Mouse (Mus musculus) megakaryocyte, embryonic 14.5 days (primary cell): ENCODE measurements around the gene Nt5e.

Source experiments
- FLI1 ChIP-seq: IDR thresholded peaks from 2 replicates; pipeline ENCODE4 v1.6.1; 2012; ENCODE audit warnings: low read length, inconsistent platforms, mixed read lengths
- GATA1 ChIP-seq: IDR thresholded peaks from 3 replicates; pipeline ENCODE4 v1.6.1; 2012; ENCODE audit warnings: mixed read lengths, low read length, inconsistent platforms, borderline replicate concordance

- TF ChIP-seq GATA1 (no peak), FLI1 (no peak)
Observed at GRCm38 (mm10) chr9:88342241-88342640, 15.2 kb downstream of the Nt5e start.
